Mouse (Mus musculus) CH12F3 (cell line): ENCODE results near the gene Prpf40b.

Experiments
- in situ Hi-C: fragments of 300-500 bp; cut with MboI; formaldehyde crosslinking; loops from 2 replicates; pipeline ENCODE4 v1.14.3; 2020; ENCODE audit warnings: low sequenced_read_pairs

Gene Prpf40b

GRCm38 (mm10) chr15:99290586-99290985 lies 4.3 kb upstream of the Prpf40b start:
- in situ Hi-C loops, result no loop called here

- in situ Hi-C loops, result no loop called here
Measured at GRCm38 (mm10) chr15:99294287-99294686, 600 bp upstream of the Prpf40b start.

- in situ Hi-C loops, result no loop called here
Measured at GRCm38 (mm10) chr15:99295484-99295981, 646 bp downstream of the Prpf40b start, which contains the start of gene Fam186b. Gene Fam186b (minus strand): TSS chr15:99295888.

GRCm38 (mm10) chr15:99296213-99296612 lies 1.3 kb downstream of the Prpf40b start:
- in situ Hi-C loops, result no loop called here

- in situ Hi-C loops, result no loop called here
Measured at GRCm38 (mm10) chr15:99307476-99307875, 12.6 kb downstream of the Prpf40b start.

GRCm38 (mm10) chr15:99309549-99309948 lies 14.7 kb downstream of the Prpf40b start:
- in situ Hi-C loops, result no loop called here

- in situ Hi-C loops, result no loop called here
Measured at GRCm38 (mm10) chr15:99310617-99311016, 15.7 kb downstream of the Prpf40b start.

GRCm38 (mm10) chr15:99314891-99315290 lies 20.0 kb downstream of the Prpf40b start:
- in situ Hi-C loops, result no loop called here

- in situ Hi-C loops, result no loop called here
Measured at GRCm38 (mm10) chr15:99316314-99317266, 21.7 kb downstream of the Prpf40b start.

- in situ Hi-C loops, result no loop called here
Measured at GRCm38 (mm10) chr15:99317267-99317651, 22.4 kb downstream of the Prpf40b start.

- in situ Hi-C loops, result no loop called here
Measured at GRCm38 (mm10) chr15:99318071-99318470, 23.2 kb downstream of the Prpf40b start.

GRCm38 (mm10) chr15:99318861-99319410 lies 24.0 kb downstream of the Prpf40b start:
- in situ Hi-C loops, result no loop called here

GRCm38 (mm10) chr15:99319411-99319871 lies 24.6 kb downstream of the Prpf40b start:
- in situ Hi-C loops, result no loop called here

GRCm38 (mm10) chr15:99320168-99320674 lies 25.3 kb downstream of the Prpf40b start:
- in situ Hi-C loops, result no loop called here

GRCm38 (mm10) chr15:99320978-99321377 lies 26.1 kb downstream of the Prpf40b start:
- in situ Hi-C loops, result no loop called here

GRCm38 (mm10) chr15:99324151-99324550 lies 29.3 kb downstream of the Prpf40b start:
- in situ Hi-C loops, result no loop called here

- in situ Hi-C loops, result loop anchor here (5.0 kb wide), 1 partner anchor 47 kb away; the partner anchor contains the start of gene Fmnl3
Measured at GRCm38 (mm10) chr15:99325598-99325997, 30.7 kb downstream of the Prpf40b start.

- in situ Hi-C loops, result loop anchor here (5.0 kb wide), 1 partner anchor 46 kb away; the partner anchor contains the start of gene Fmnl3
Measured at GRCm38 (mm10) chr15:99326407-99326806, 31.5 kb downstream of the Prpf40b start.

GRCm38 (mm10) chr15:99326959-99327358 lies 32.1 kb downstream of the Prpf40b start:
- in situ Hi-C loops, result loop anchor here (5.0 kb wide), 1 partner anchor 45 kb away; the partner anchor contains the start of gene Fmnl3

GRCm38 (mm10) chr15:99328011-99328410 lies 33.1 kb downstream of the Prpf40b start:
- in situ Hi-C loops, result loop anchor here (5.0 kb wide), 1 partner anchor 44 kb away; the partner anchor contains the start of gene Fmnl3

- in situ Hi-C loops, result no loop called here
Measured at GRCm38 (mm10) chr15:99330324-99330723, 35.4 kb downstream of the Prpf40b start.
